Mouse (Mus musculus) ES-Bruce4 (cell line): Measurements from ENCODE around the gene Edn3. TPM values are rescaled to one million over a fixed set of nuclear protein-coding genes. Genes with fewer than 3 reads are reported as not detected.

Experiments used
- H3K27ac ChIP-seq: 2 replicates; pipeline ENCODE4 v1.5.1; 2012; ENCODE audit warnings: low read length, inconsistent platforms; ENCODE audit not compliant: insufficient read depth
- H3K27me3 ChIP-seq: 2 replicates; pipeline ENCODE4 v1.6.1; 2012; ENCODE audit warnings: mild to moderate bottlenecking, low read length, inconsistent platforms; ENCODE audit not compliant: control insufficient read depth, poor library complexity, insufficient read depth, severe bottlenecking
- H3K36me3 ChIP-seq: 2 replicates; pipeline ENCODE4 v1.6.1; 2012; ENCODE audit warnings: inconsistent platforms, mild to moderate bottlenecking, low read length, moderate library complexity; ENCODE audit not compliant: control insufficient read depth, poor library complexity, insufficient read depth, severe bottlenecking
- H3K4me1 ChIP-seq: one replicate; pipeline ENCODE4 v1.8.1; 2011; ENCODE audit warnings: low read length; ENCODE audit not compliant: control insufficient read depth, insufficient read depth
- H3K4me3 ChIP-seq: 2 replicates; pipeline ENCODE4 v1.5.1; 2011; ENCODE audit warnings: low read depth, mild to moderate bottlenecking, low read length
- H3K9ac ChIP-seq: 2 replicates; pipeline ENCODE4 v1.6.1; 2012; ENCODE audit warnings: low read depth, mild to moderate bottlenecking, inconsistent platforms; ENCODE audit not compliant: poor library complexity, severe bottlenecking
- H3K9me3 ChIP-seq: replicated peaks from 2 replicates; pipeline ENCODE4 v1.6.1; 2012; ENCODE audit warnings: mild to moderate bottlenecking, low read length, inconsistent platforms; ENCODE audit not compliant: control insufficient read depth, poor library complexity, insufficient read depth, severe bottlenecking
- CTCF ChIP-seq: IDR thresholded peaks from one replicate; pipeline ENCODE4 v1.8.1; 2011; ENCODE audit warnings: low read depth, low read length
- EP300 ChIP-seq: IDR thresholded peaks from 2 replicates; pipeline ENCODE4 v1.6.1; 2011; ENCODE audit warnings: low read depth, low read length; ENCODE audit not compliant: insufficient read depth
- POLR2A ChIP-seq: IDR thresholded peaks from one replicate; pipeline ENCODE4 v1.8.1; 2011; ENCODE audit warnings: low read length; ENCODE audit not compliant: insufficient read depth
- polyA plus RNA-seq: library from polyadenylated mRNA; stranded (reverse); fragments of >200 nt; gene quantifications from 2 replicates; pipeline ENCODE4 v1.2.4, GENCODE M21; 2011; ENCODE audit warnings: low read depth; ENCODE audit not compliant: missing spikeins, insufficient read depth, insufficient read length

Gene Edn3
- polyA plus RNA-seq, 1 experiment = 0.79 TPM

DNA sequence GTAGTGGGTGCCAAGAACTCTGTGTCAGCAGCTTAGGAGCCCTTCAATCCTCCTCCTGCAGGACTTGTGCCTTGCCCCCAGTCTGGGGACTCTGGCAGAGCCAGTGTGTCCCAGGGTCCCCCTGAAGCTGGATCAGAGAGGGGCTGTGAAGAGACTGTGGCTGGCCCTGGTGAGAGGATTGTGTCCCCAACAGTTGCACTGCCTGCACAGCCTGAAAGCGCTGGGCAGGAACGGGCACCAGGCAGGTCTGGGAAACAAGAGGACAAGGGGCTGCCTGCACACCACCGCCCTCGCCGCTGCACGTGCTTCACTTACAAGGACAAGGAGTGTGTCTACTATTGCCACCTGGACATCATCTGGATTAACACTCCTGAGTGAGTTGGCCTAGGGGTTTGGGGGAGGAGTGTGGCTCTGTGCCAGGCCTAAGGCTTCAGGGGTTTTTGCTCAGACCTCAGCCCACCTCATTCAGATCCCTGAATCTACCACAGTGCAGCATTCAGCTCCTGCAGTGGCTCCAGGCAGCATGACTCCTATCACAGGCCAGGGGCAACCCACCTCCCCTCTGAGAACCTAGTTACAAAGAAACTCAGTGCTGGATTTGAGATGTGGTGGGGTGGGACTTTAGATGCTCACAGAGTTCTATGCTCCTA, 1.2 kb downstream of the Edn3 start:
- H3K9me3 ChIP-seq = no peaks in the 10 kb centered on the region
- TF ChIP-seq EP300 (no peak), POLR2A (no peak), CTCF (no peak)
- H3K9ac ChIP-seq = no peak overlapping the region
- no peak overlapping the region for H3K27ac ChIP-seq
- no peaks in the 10 kb centered on the region for H3K36me3 ChIP-seq
- H3K4me3 ChIP-seq = no peak overlapping the region
- H3K4me1 ChIP-seq = no peaks in the 10 kb centered on the region
- H3K27me3 ChIP-seq = no peaks in the 10 kb centered on the region

DNA sequence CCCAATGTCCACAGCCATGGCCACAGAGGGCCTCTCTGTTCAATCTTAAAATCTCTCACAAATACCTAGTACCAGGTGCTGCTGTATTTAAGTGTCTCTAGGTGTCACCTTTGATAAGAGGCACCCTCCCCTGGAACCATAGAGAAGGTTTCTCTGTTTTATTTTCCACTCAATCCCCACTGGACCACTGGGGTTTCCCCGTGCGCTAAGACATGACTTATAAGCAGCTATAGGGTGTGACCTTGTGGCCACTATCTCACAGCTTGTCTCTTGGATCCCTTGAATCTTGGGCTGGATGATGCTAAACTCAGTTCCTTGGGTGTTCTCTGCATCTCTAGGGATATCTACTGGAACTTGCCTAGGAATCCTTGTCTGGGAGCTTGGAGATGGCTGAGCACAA, 1.9 kb downstream of the Edn3 start:
- Histone ChIP-seq H3K27me3 (no peaks in the 10 kb centered on the region), H3K9ac (no peak overlapping the region), H3K27ac (no peak overlapping the region), H3K9me3 (no peaks in the 10 kb centered on the region), H3K4me1 (no peaks in the 10 kb centered on the region), H3K4me3 (no peak overlapping the region), H3K36me3 (no peaks in the 10 kb centered on the region)
- TF ChIP-seq EP300 (no peak), POLR2A (no peak), CTCF (no peak)

DNA sequence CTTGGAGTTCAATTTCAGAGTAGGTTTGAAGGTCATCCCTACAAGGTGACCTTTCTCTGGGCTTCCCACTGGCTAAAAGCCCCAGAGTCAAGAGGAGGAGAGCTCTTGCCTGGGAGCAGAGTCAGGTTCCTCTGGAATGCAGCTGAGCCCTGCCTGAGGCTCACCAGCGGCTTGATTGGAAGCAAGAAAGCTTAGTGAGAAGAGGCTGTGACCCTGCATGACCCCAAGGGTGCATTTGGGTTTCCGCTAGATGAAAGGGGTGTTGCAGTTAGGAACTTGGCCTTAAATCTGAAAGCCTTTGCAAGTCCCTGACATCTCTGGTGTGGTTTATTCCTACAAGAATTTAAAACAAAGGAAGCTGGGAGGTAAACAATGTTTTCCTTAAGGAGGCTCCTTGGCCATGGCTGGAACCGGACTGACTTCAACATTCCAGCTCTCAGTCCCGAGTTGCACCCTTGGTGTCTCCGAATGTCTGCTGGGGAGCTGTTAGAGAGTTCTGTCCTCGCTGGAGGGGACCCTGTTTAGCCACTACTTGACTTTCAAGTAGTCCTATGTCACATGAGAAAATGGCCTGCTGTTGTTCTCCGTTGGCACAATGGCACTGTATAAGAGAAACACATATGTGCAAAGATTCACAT, 8.6 kb downstream of the Edn3 start:
- Histone ChIP-seq H3K4me1 (no peaks in the 10 kb centered on the region), H3K27me3 (no peaks in the 10 kb centered on the region), H3K4me3 (no peak overlapping the region), H3K36me3 (no peaks in the 10 kb centered on the region), H3K9me3 (no peaks in the 10 kb centered on the region), H3K27ac (no peak overlapping the region), H3K9ac (no peak overlapping the region)
- TF ChIP-seq POLR2A = no peak
- 0 out of 2 replicates have a peak, but pooled peaks have one; percentile 11 for TF ChIP-seq EP300
- TF ChIP-seq CTCF = no peak

DNA sequence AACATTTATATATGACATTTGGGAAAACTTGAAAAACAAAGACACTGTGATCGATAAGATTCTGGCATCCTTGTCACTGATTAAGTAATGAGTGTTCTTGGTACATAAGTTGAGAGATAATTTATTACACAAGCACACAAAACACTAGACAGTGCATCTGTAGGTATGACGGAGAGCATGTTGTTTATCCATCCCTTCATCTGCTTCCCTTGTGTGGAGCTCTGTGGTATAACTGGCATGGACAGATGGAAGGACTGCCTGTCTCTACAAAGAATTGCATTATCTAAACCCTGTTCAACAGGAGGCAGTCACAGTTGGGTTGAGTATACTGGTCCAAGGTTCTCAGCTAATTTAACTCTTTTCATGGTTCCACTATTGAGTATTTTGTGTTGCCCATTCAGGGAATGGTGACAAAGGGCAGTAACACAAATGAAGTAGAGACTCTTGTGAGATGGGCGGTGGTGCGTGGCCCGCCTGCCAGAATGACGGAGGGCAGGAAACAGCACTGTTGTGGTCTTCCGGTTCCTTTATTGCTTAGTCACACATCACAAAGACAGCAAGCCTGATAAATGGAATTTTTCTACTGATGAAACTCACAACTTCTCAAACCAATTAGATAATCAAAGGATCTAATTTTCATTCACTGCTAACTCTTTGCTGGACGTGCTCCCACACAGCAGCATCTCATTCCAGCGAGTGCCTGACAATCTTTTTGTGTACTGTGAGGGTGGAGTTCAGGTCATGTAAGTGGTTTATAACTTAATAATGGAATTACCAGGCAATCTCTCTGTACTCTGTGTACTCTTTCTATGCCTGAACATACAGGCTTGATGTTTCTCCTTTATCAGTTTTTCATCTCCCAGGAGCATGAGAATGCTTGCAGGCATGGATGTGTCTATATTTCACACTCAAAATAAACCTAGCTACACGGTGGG, 14.0 kb downstream of the Edn3 start:
- H3K27me3 ChIP-seq = no peaks in the 10 kb centered on the region
- H3K4me1 ChIP-seq = no peaks in the 10 kb centered on the region

DNA sequence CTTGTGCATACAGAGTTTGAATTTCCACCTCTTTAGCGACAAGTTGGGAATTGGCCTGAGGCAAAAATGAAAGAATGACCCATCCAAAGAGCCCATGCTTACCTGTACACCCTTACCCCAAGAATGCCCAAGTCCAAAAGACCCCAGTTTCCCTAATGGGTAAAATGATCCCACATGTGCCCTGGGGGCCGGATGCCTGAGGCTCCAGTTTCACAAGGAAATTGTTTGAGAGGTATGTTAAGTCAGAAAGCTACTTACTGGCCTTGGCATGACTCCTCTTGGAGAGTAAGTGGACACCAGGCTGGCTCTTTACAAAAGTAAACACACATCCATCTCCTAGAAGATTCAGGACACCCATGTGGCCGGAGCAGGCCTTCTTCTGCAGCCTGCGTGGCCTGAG, 21.6 kb downstream of the Edn3 start:
- H3K36me3 ChIP-seq = no peaks in the 10 kb centered on the region
- H3K9me3 ChIP-seq = no peaks in the 10 kb centered on the region
- no peak for TF ChIP-seq CTCF
- TF ChIP-seq EP300 = no peak
- TF ChIP-seq POLR2A = no peak
- no peaks in the 10 kb centered on the region for H3K4me1 ChIP-seq
- no peaks in the 10 kb centered on the region for H3K27me3 ChIP-seq
- H3K9ac ChIP-seq = no peak overlapping the region
- no peak overlapping the region for H3K27ac ChIP-seq
- H3K4me3 ChIP-seq = no peak overlapping the region

More for the DNA sequence above, 14.0 kb downstream of the Edn3 start:
- Histone ChIP-seq H3K9ac (no peak overlapping the region), H3K9me3 (no peaks in the 10 kb centered on the region), H3K27ac (no peak overlapping the region), H3K4me3 (no peak overlapping the region), H3K36me3 (no peaks in the 10 kb centered on the region)
- no peak for TF ChIP-seq EP300
